Mouse (Mus musculus): ENCODE results near the gene Mtif3. TPM values are rescaled to one million over a fixed set of nuclear protein-coding genes. Genes with fewer than 3 reads are reported as not detected.

The Mtif3 gene
- polyA plus RNA-seq, 1 experiment = 20.7 TPM

DNA sequence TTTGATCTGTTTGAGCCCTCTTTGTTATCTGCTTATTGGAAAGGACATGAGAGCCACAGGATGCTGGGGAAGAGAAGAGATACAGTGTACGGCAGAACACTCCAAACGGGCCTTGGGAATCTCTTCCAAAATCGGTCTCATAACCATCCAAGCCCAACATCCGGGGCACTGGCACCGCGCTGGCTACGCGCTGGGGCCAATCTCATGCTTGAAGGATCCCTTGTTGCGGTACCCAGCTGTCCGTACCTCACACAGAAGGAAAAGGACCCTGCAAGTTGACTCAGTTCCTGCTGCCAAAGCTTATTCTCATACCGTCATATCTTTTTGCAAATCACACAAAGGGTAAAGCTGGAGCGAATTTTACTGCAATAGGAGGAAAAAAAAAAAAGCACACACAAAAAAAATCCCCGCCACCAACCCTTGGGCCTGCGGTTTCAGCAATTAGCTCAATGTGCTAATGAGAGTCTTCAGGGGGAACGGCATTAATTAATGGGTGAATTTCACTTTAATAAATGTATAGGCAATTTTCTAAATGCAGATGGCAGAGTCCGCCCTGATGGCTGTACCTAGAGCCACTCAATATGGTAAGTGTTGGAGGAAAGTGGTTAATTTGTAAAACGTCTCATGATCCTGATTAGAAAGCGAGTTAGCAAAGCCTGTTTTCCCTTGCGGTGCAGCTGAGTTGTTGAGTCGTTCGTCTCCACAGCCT is 22.3 kb upstream of the Mtif3 start:
- no peaks in the 10 kb centered on the region for H3K4me1 ChIP-seq (ENCODE audit: control insufficient read depth, insufficient read depth, low read length)
- TF ChIP-seq POLR2A (IDR thresholded peaks at IDR 0.05; ENCODE audit: extremely low read depth, insufficient read depth, low read length) = no peak
- no peak for TF ChIP-seq CTCF (IDR thresholded peaks at IDR 0.05; ENCODE audit: extremely low read depth, insufficient read depth, low read length)
- H3K4me3 ChIP-seq (ENCODE audit: insufficient read depth, low read length) = no peak overlapping the region
- no peak overlapping the region for H3K27ac ChIP-seq (ENCODE audit: insufficient read depth, low read length)

DNA sequence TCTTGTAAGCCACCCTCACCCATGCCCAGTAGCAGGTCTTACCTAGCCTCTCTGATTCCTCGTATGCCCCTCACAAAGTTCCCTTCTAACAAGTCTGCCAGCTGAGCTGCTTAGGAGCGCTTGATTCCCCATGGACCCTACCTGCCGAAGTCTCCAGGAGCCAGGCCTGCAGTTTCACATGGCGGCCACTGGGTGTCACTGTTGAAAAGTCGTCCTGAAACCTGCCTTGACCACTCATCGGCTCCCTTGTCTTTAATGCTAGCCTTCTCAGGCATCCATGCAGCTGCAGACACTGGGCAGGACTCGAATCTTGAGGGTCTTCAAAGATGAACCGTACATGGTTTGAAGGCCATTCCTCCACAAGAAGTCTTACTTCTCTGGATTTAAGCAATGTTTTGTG is 19.6 kb upstream of the Mtif3 start:
- Histone ChIP-seq H3K4me3 (ENCODE audit: insufficient read depth, low read length) (no peak overlapping the region), H3K27ac (ENCODE audit: insufficient read depth, low read length) (no peak overlapping the region), H3K4me1 (ENCODE audit: control insufficient read depth, insufficient read depth, low read length) (no peaks in the 10 kb centered on the region)
- peak; percentile 86 for TF ChIP-seq CTCF (IDR thresholded peaks at IDR 0.05; ENCODE audit: extremely low read depth, insufficient read depth, low read length)
- TF ChIP-seq POLR2A (IDR thresholded peaks at IDR 0.05; ENCODE audit: extremely low read depth, insufficient read depth, low read length) = no peak

DNA sequence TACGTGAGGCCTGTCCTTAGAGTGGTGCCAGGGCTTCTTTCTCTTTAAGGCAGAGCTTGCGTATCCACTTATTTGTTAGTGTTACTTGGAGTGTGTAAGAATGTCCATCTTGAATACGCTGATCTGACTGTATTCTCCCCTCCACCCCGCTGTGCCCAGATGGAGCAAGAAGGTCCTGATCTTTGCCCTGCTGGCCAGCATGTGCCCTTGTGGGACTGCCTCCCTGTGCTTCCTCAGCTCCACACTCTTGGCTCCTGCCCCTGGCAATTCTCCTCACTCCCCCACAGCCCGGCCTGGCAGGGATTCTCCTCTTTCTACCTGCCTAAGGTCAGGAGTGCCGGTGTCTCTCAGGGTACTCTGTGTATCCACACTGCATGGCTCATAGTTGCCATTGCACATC is 17.8 kb upstream of the Mtif3 start:
- TF ChIP-seq CTCF (IDR thresholded peaks at IDR 0.05; ENCODE audit: extremely low read depth, insufficient read depth, low read length) (no peak), POLR2A (IDR thresholded peaks at IDR 0.05; ENCODE audit: extremely low read depth, insufficient read depth, low read length) (no peak)
- no peak overlapping the region for H3K4me3 ChIP-seq (ENCODE audit: insufficient read depth, low read length)
- no peaks in the 10 kb centered on the region for H3K4me1 ChIP-seq (ENCODE audit: control insufficient read depth, insufficient read depth, low read length)
- no peak overlapping the region for H3K27ac ChIP-seq (ENCODE audit: insufficient read depth, low read length)

DNA sequence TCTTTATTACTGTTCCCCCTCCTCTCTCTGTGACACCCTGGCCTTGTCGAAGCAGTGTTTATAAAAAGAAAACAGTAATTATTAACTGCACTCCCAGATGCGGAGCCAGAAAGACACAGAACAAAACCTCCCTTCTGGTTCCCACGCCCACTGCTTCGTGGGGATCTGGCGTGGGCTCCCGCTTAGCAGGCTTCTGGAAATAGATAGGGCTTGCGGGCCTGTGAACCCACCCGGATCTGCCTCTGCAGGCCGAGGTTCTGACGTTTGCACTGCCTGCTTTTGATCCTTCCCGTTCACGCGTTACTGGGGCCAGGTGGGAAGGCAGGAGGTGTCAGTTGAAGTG is 11.2 kb upstream of the Mtif3 start:
- TF ChIP-seq CTCF (IDR thresholded peaks at IDR 0.05; ENCODE audit: extremely low read depth, insufficient read depth, low read length) (no peak), POLR2A (IDR thresholded peaks at IDR 0.05; ENCODE audit: extremely low read depth, insufficient read depth, low read length) (no peak)
- Histone ChIP-seq H3K4me3 (ENCODE audit: insufficient read depth, low read length) (no peak overlapping the region), H3K4me1 (ENCODE audit: control insufficient read depth, insufficient read depth, low read length) (peaks cover 1% of the 10 kb centered on the region; the same call in 1 of the 2 replicates), H3K27ac (ENCODE audit: insufficient read depth, low read length) (no peak overlapping the region)

DNA sequence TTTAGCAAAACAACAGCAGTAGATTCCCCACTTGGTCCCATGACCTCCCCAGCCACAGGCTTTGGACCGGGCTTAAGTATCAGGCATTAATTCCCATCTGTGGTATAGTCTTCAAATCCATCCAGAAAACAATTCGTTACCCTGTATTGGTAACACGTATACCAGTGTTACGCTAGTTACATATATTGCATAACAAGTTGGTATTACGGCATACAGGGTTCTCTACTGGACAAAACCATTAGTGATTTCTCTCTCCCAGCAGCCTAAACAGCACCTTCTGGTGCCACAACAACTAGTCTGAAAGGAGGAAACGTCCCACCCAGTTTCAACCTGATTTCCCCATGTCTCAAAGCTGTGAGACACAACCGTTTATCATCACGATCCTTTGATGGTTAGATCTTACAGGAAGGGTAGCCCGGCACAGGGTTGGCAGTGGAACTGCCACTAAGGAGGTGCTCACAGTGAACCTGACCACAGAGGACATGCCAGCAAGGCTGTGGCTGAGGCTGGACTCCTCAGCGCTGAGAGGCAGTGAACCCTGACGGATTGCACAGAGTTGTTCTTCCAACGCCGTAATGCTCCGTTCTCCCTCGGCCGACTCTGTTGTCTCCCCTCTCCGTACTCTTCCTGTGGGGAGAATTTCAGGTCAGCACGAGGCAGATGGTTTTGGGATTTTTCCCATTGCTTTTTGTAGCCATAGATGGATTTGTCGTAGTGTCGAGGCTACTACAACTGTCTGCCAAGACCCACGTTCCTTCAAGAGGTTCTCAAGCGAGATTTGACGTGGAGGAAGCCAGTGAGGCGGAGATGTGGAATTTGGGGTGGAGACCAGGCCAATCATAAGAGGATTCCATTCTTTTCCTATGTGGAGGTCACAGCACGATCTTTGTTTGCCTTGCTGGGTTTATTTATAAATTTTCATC is 10.5 kb upstream of the Mtif3 start:
- TF ChIP-seq CTCF (IDR thresholded peaks at IDR 0.05; ENCODE audit: extremely low read depth, insufficient read depth, low read length) (no peak), POLR2A (IDR thresholded peaks at IDR 0.05; ENCODE audit: extremely low read depth, insufficient read depth, low read length) (no peak)
- Histone ChIP-seq H3K4me3 (ENCODE audit: insufficient read depth, low read length) (no peak overlapping the region), H3K27ac (ENCODE audit: insufficient read depth, low read length) (peak overlapping the region; percentile 36; the same call in 1 of the 2 replicates), H3K4me1 (ENCODE audit: control insufficient read depth, insufficient read depth, low read length) (peaks cover 1% of the 10 kb centered on the region; the same call in 1 of the 2 replicates)

DNA sequence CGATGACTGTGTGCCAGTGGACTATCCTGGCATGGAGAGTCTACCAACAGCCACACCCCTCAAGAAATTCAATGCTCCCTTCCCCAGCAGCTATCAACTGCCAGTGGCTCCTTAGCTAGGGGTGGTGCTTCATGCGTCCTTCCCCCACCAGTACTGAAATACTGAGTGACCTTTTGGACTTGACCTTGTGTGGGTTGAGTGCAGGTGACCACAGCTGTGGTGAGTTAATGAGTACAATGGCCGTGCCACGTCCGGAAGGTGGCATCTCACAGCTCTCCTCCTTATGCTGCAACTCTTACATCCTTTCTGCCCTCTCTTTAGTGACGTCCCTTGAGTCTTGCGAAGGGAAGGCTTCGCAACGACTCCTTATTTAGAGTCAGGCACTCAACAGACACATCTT is 9.8 kb upstream of the Mtif3 start:
- H3K4me3 ChIP-seq (ENCODE audit: insufficient read depth, low read length) = no peak overlapping the region
- TF ChIP-seq POLR2A (IDR thresholded peaks at IDR 0.05; ENCODE audit: extremely low read depth, insufficient read depth, low read length) (no peak), CTCF (IDR thresholded peaks at IDR 0.05; ENCODE audit: extremely low read depth, insufficient read depth, low read length) (no peak)
- no peak overlapping the region for H3K27ac ChIP-seq (ENCODE audit: insufficient read depth, low read length)
- peaks cover 1% of the 10 kb centered on the region; the same call in 1 of the 2 replicates for H3K4me1 ChIP-seq (ENCODE audit: control insufficient read depth, insufficient read depth, low read length)

DNA sequence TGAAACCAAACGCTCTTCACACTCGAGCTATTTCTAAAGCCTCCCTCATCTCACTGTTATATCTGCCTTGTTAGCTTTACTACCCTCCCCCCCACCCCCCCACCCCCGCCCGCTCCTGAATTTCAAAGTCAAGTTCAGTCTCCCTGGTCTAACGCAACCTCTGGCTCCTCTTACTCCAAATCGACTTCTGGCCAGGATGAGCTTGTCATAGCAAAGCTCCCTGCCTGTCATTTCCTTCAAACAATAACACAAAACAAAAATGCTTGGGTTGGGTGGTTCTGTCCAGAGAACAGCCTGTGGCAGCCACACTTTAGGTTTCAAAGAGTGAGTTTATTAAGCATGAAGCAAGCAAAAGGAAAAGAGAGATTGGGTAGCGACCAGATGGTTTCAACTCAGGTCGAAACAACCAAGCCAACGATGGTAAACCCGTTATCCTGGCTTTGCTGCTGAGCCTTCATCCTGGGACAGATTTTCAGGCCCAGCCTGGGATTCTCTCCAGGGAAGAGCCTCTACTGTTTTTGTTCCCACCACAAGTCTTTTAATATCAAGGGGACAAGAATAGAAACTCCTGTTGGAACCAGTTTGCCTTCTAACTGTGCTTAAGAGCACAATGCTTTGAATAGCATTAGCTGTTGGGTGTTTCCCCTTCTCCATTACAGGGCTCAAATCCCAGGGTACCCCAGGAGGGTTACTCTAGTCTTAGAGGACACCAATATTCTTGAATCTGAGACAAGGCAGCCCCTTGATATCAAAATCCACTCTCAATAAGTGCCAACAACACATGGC is 8.4 kb upstream of the Mtif3 start:
- no peak for TF ChIP-seq CTCF (IDR thresholded peaks at IDR 0.05; ENCODE audit: extremely low read depth, insufficient read depth, low read length)
- TF ChIP-seq POLR2A (IDR thresholded peaks at IDR 0.05; ENCODE audit: extremely low read depth, insufficient read depth, low read length) = no peak
- H3K4me3 ChIP-seq (ENCODE audit: insufficient read depth, low read length) = no peak overlapping the region
- peaks cover 1% of the 10 kb centered on the region; the same call in 1 of the 2 replicates for H3K4me1 ChIP-seq (ENCODE audit: control insufficient read depth, insufficient read depth, low read length)
- H3K27ac ChIP-seq (ENCODE audit: insufficient read depth, low read length) = no peak overlapping the region

DNA sequence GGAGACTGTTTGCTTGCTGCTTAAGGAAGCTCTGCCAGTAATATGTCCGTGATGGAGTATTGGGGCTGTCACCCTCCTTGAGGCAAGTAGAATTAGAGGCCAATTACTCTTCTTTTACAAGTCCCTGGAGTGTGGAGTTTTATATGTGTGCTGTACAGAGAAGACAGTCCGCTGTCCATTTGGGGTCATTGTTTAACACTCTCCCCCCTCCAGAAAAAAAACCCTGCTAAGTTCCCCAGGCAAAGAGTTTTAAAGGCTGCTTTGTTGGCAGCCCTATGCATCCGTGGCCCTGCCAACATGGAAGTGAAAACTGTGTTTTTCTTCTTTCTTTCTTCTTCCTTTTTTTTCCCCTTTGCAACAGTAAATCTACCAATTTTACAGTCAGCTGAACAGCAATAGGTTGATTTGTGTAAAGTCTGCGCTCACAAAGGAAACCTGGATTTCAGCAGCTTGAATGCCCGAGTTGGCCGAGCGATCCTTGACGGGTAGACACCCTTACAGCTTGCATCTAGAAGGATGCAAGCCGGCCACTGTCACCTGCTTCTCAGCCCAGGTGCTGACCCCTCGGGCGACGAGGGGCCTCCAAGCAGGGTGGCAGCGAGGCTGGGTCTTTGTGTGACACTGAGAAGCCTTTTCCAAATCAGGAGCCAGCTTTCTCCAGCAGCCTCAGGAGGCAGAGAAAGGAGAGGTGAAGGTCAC is 5.2 kb upstream of the Mtif3 start:
- TF ChIP-seq POLR2A (IDR thresholded peaks at IDR 0.05; ENCODE audit: extremely low read depth, insufficient read depth, low read length) (no peak), CTCF (IDR thresholded peaks at IDR 0.05; ENCODE audit: extremely low read depth, insufficient read depth, low read length) (no peak)
- Histone ChIP-seq H3K4me1 (ENCODE audit: control insufficient read depth, insufficient read depth, low read length) (no peaks in the 10 kb centered on the region; the same call in none of the 2 replicates), H3K27ac (ENCODE audit: insufficient read depth, low read length) (no peak overlapping the region), H3K4me3 (ENCODE audit: insufficient read depth, low read length) (no peak overlapping the region)

DNA sequence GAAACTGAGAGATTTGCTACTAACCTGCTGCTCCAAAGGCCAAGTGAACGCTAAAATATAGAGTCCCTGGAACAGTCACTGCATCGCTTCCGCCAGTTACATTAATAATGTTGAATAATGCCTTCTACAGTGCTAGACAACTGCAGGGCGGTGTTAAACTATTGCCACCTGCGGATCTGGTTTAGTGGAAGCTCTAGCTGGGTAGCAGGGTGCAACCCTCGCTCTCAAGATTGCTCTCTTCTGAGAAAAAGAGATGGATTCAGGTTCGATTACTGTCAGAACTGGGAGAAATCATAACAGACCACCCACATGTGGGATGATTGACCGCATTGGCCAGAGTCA is 308 bp upstream of the Mtif3 start:
- H3K4me3 ChIP-seq (ENCODE audit: insufficient read depth, low read length) = peak overlapping the region; percentile 89
- peaks cover 4% of the 10 kb centered on the region for H3K4me1 ChIP-seq (ENCODE audit: control insufficient read depth, insufficient read depth, low read length)
- H3K27ac ChIP-seq (ENCODE audit: insufficient read depth, low read length) = no peak overlapping the region
- TF ChIP-seq CTCF (IDR thresholded peaks at IDR 0.05; ENCODE audit: extremely low read depth, insufficient read depth, low read length) (no peak), POLR2A (IDR thresholded peaks at IDR 0.05; ENCODE audit: extremely low read depth, insufficient read depth, low read length) (no peak)
